2 mouse cellular contexts compared by ENCODE assay signal in the genomic region with DNA sequence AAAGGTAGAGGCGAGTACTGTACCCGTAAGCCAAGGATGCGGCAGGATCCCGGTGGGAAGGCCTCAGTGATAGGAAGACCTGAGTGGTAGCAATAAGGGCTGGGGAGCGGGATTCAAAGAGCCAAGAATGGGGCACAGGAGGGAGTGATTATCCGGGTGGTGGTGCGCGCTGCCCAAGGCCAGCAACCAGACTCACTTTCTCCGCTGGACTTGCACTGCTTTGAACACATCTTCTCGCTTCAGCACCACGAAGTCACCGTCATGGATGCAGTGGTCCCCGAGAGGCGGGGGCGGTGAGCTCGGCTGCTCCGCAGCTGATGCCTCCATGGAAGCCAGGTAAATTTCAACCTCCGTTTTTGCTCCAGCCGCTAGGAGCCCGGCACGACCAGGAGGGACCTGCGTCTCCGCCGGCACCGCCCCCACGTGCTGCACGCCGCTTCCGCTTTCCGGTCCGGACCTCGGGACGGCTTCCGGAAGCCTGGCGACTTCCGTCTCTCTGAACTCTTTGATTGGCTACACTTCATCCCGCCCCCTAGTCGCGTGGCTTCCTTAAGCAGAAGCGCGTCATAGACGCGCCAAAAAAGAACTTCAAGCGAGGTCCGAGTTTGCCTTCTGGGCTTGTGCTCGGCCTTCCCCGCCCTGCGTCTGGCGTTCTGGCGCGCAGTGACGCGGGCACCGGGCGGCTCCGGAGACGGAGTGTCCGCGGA.
A peak's percentile ranks its signal among the peaks of the same experiment; 100 is the strongest.
TF ChIP-seq lines count a peak whose summit lies in the region.

Gene Trmt6, minus strand, starts transcription at position 448 of the 707 bp plus-strand sequence.
Gene Mcm8, plus strand, starts transcription at position 534 of the 707 bp plus-strand sequence.

TF ChIP-seq in C2C12, 6 proteins besides CTCF, POLR2A, EP300 and RAD21 (continued from another document):
- TF ChIP-seq MYOD1 (IDR thresholded peaks at IDR 0.05; ENCODE audit: control insufficient read depth, insufficient read length, low read depth) (no peak), MYOG (IDR thresholded peaks at IDR 0.05; ENCODE audit: control insufficient read depth, extremely low read depth, insufficient read length) (no peak), MAX (IDR thresholded peaks at IDR 0.05) (peak; percentile 96)

TF ChIP-seq in myocyte, 11 proteins besides CTCF, POLR2A, EP300 and RAD21 (continued from another document):
- TF ChIP-seq SRF (IDR thresholded peaks at IDR 0.05; ENCODE audit: control insufficient read depth, insufficient read length, low read depth) (peak; percentile 61), TCF12 (IDR thresholded peaks at IDR 0.05; ENCODE audit: insufficient read depth, poor library complexity, severe bottlenecking) (no peak), CEBPB (IDR thresholded peaks at IDR 0.05; ENCODE audit: insufficient read depth, poor library complexity, severe bottlenecking) (no peak), USF1 (IDR thresholded peaks at IDR 0.05; ENCODE audit: low read depth) (peak; percentile 78), REST (IDR thresholded peaks at IDR 0.05; ENCODE audit: insufficient read depth, insufficient read length) (no peak), MAX (IDR thresholded peaks at IDR 0.05; ENCODE audit: low read depth) (peak; percentile 76), TCF3 (IDR thresholded peaks at IDR 0.05; ENCODE audit: insufficient read length, low read depth) (no peak), POLR2AphosphoS2 (IDR thresholded peaks at IDR 0.05; ENCODE audit: insufficient read length, low read depth) (peak; percentile 28), MYOD1 (IDR thresholded peaks at IDR 0.05; ENCODE audit: control insufficient read depth in 1 of 3, insufficient read length in 2 of 3, low read depth in 2 of 3) (no peak)
